Mouse (Mus musculus): ENCODE measurements around the gene Wdr73. TPM values are rescaled to one million over a fixed set of nuclear protein-coding genes. Genes with fewer than 3 reads are reported as not detected.

Gene Wdr73
- polyA plus RNA-seq, 1 experiment from 2014 or later = 35.8 TPM

DNA sequence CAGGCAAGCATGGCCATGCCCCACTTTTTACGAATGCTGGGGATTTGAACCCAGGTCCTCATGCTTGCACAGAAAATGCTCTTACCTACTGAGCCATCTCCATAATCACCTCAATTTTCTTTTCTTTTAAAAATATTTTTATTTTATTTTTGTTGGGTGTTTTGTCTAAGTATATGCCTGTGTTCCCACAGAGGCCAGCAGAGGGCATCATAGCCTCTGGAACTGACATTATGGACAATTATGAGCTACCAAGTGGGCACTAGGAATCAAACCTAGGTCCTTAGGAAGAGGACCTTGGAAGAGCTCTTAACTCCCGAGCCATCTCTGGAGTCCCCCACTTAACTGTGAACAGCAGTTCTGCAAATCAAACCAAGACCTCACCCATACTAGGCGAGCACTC lies 47.9 kb downstream of the Wdr73 start:
- no peak overlapping the region for H3K4me3 ChIP-seq (ENCODE audit: low read length)
- ATAC-seq = no peak
- 95% methylated on average over 3 of the region's 3 CpGs for WGBS
- H3K9ac ChIP-seq (ENCODE audit: low read depth, low read length) = no peak overlapping the region
- no peaks in the 10 kb centered on the region for H3K27me3 ChIP-seq (replicated peaks; ENCODE audit: control insufficient read depth, insufficient read depth, low read length)
- H3K27ac ChIP-seq (ENCODE audit: low read depth, low read length) = no peak overlapping the region
- no peak overlapping the region for H3K4me2 ChIP-seq (ENCODE audit: low read length)
- H3K4me1 ChIP-seq (ENCODE audit: control insufficient read depth, insufficient read depth, low read depth, low read length) = no peaks in the 10 kb centered on the region
- H3K36me3 ChIP-seq (ENCODE audit: control insufficient read depth, insufficient read depth, low read length) = no peaks in the 10 kb centered on the region
- H3K9me3 ChIP-seq (ENCODE audit: control insufficient read depth, low read length) = no peaks in the 10 kb centered on the region

GRCm38 (mm10) chr7:80850520-80850919 lies 50.5 kb downstream of the Wdr73 start:
- H3K27ac ChIP-seq (ENCODE audit: low read depth, low read length) = no peak overlapping the region
- H3K36me3 ChIP-seq (ENCODE audit: control insufficient read depth, insufficient read depth, low read length) = no peaks in the 10 kb centered on the region
- no peaks in the 10 kb centered on the region for H3K9me3 ChIP-seq (ENCODE audit: control insufficient read depth, low read length)
- no peak overlapping the region for H3K4me3 ChIP-seq (ENCODE audit: low read length)
- no peak overlapping the region for H3K4me2 ChIP-seq (ENCODE audit: low read length)
- H3K4me1 ChIP-seq (ENCODE audit: control insufficient read depth, insufficient read depth, low read depth, low read length) = no peaks in the 10 kb centered on the region
- H3K9ac ChIP-seq (ENCODE audit: low read depth, low read length) = no peak overlapping the region
- no peak for ATAC-seq
- no peaks in the 10 kb centered on the region for H3K27me3 ChIP-seq (replicated peaks; ENCODE audit: control insufficient read depth, insufficient read depth, low read length)
- 90% methylated on average over 5 of the region's 5 CpGs for WGBS

GRCm38 (mm10) chr7:80849710-80850109 lies 51.4 kb downstream of the Wdr73 start:
- ATAC-seq = no peak
- Histone ChIP-seq H3K9ac (ENCODE audit: low read depth, low read length) (no peak overlapping the region), H3K27me3 (replicated peaks; ENCODE audit: control insufficient read depth, insufficient read depth, low read length) (no peaks in the 10 kb centered on the region), H3K4me2 (ENCODE audit: low read length) (no peak overlapping the region), H3K4me3 (ENCODE audit: low read length) (no peak overlapping the region), H3K36me3 (ENCODE audit: control insufficient read depth, insufficient read depth, low read length) (no peaks in the 10 kb centered on the region), H3K9me3 (ENCODE audit: control insufficient read depth, low read length) (no peaks in the 10 kb centered on the region), H3K27ac (ENCODE audit: low read depth, low read length) (no peak overlapping the region), H3K4me1 (ENCODE audit: control insufficient read depth, insufficient read depth, low read depth, low read length) (no peaks in the 10 kb centered on the region)
- WGBS = 34% methylated on average over 4 of the region's 4 CpGs

GRCm38 (mm10) chr7:80849267-80849666 lies 51.8 kb downstream of the Wdr73 start:
- H3K36me3 ChIP-seq (ENCODE audit: control insufficient read depth, insufficient read depth, low read length) = no peaks in the 10 kb centered on the region
- no peak for ATAC-seq
- no peaks in the 10 kb centered on the region for H3K9me3 ChIP-seq (ENCODE audit: control insufficient read depth, low read length)
- no peak overlapping the region for H3K9ac ChIP-seq (ENCODE audit: low read depth, low read length)
- WGBS = 92% methylated on average over 2 of the region's 2 CpGs
- no peaks in the 10 kb centered on the region for H3K27me3 ChIP-seq (replicated peaks; ENCODE audit: control insufficient read depth, insufficient read depth, low read length)
- H3K27ac ChIP-seq (ENCODE audit: low read depth, low read length) = no peak overlapping the region
- no peaks in the 10 kb centered on the region for H3K4me1 ChIP-seq (ENCODE audit: control insufficient read depth, insufficient read depth, low read depth, low read length)
- no peak overlapping the region for H3K4me3 ChIP-seq (ENCODE audit: low read length)
- no peak overlapping the region for H3K4me2 ChIP-seq (ENCODE audit: low read length)

DNA sequence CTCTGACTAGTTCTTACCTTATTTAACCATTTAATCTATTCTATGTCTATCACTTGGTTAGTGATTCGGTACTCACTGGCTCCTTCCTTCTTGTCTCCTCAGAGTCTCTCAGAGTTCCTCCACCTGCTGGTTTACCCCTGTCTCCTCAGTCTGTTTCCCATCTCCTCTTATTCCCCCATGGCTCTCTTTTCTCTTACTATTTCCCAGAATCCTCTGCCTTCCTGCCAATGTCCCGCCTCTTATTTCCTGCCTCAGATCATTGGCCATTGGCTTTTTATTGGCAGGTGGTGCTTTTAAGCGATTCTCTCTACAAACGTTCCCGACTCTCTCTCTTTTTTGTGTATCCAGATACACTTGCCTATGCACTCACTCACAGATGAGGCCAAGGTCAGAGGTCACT lies 54.4 kb downstream of the Wdr73 start:
- Histone ChIP-seq H3K9ac (ENCODE audit: low read depth, low read length) (no peak overlapping the region), H3K4me1 (ENCODE audit: control insufficient read depth, insufficient read depth, low read depth, low read length) (no peaks in the 10 kb centered on the region), H3K4me3 (ENCODE audit: low read length) (no peak overlapping the region), H3K4me2 (ENCODE audit: low read length) (no peak overlapping the region), H3K36me3 (ENCODE audit: control insufficient read depth, insufficient read depth, low read length) (no peaks in the 10 kb centered on the region), H3K27me3 (replicated peaks; ENCODE audit: control insufficient read depth, insufficient read depth, low read length) (no peaks in the 10 kb centered on the region), H3K27ac (ENCODE audit: low read depth, low read length) (no peak overlapping the region), H3K9me3 (ENCODE audit: control insufficient read depth, low read length) (no peaks in the 10 kb centered on the region)
- 91% methylated on average over 5 of the region's 5 CpGs for WGBS
- ATAC-seq = no peak

- Histone ChIP-seq H3K4me1 (ENCODE audit: control insufficient read depth, insufficient read depth, low read depth, low read length) (no peaks in the 10 kb centered on the region), H3K4me2 (ENCODE audit: low read length) (no peak overlapping the region), H3K4me3 (ENCODE audit: low read length) (no peak overlapping the region), H3K27ac (ENCODE audit: low read depth, low read length) (no peak overlapping the region), H3K36me3 (ENCODE audit: control insufficient read depth, insufficient read depth, low read length) (no peaks in the 10 kb centered on the region), H3K9me3 (ENCODE audit: control insufficient read depth, low read length) (no peaks in the 10 kb centered on the region), H3K9ac (ENCODE audit: low read depth, low read length) (no peak overlapping the region), H3K27me3 (replicated peaks; ENCODE audit: control insufficient read depth, insufficient read depth, low read length) (no peaks in the 10 kb centered on the region)
- 90% methylated on average over 10 of the region's 10 CpGs for WGBS
- no peak for ATAC-seq
Observed at GRCm38 (mm10) chr7:80846280-80846678, 54.8 kb downstream of the Wdr73 start.

- H3K4me1 ChIP-seq (ENCODE audit: control insufficient read depth, insufficient read depth, low read depth, low read length) = no peaks in the 10 kb centered on the region
- H3K36me3 ChIP-seq (ENCODE audit: control insufficient read depth, insufficient read depth, low read length) = no peaks in the 10 kb centered on the region
- no peak overlapping the region for H3K4me3 ChIP-seq (ENCODE audit: low read length)
- no peak for ATAC-seq
- WGBS = 81% methylated on average over 15 of the region's 15 CpGs
- no peak overlapping the region for H3K4me2 ChIP-seq (ENCODE audit: low read length)
- H3K27me3 ChIP-seq (replicated peaks; ENCODE audit: control insufficient read depth, insufficient read depth, low read length) = no peaks in the 10 kb centered on the region
- no peaks in the 10 kb centered on the region for H3K9me3 ChIP-seq (ENCODE audit: control insufficient read depth, low read length)
- H3K9ac ChIP-seq (ENCODE audit: low read depth, low read length) = no peak overlapping the region
- no peak overlapping the region for H3K27ac ChIP-seq (ENCODE audit: low read depth, low read length)
Observed at GRCm38 (mm10) chr7:80845621-80846279, 55.3 kb downstream of the Wdr73 start.

DNA sequence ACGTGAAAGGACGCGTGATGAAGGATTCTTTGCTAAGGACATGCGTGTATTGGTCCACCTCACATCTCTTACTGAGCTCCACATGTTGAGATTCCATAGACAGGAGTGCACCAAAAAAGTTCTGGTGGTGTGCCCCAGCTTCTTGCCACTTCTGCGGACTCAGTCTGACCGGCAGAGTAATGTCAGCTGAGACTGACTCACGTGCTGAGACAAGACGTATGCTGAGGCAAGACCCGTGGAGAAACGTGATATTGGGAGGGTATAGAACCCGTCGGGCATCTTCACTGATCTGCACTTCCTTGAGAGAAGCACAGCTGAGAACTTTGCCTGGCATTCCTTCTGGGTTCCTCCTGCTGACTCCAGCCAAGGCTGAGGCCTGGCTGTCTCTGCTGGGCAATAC lies 56.4 kb downstream of the Wdr73 start:
- Histone ChIP-seq H3K9ac (ENCODE audit: low read depth, low read length) (no peak overlapping the region), H3K4me2 (ENCODE audit: low read length) (no peak overlapping the region), H3K9me3 (ENCODE audit: control insufficient read depth, low read length) (no peaks in the 10 kb centered on the region), H3K27ac (ENCODE audit: low read depth, low read length) (no peak overlapping the region), H3K4me1 (ENCODE audit: control insufficient read depth, insufficient read depth, low read depth, low read length) (no peaks in the 10 kb centered on the region), H3K36me3 (ENCODE audit: control insufficient read depth, insufficient read depth, low read length) (no peaks in the 10 kb centered on the region), H3K27me3 (replicated peaks; ENCODE audit: control insufficient read depth, insufficient read depth, low read length) (no peaks in the 10 kb centered on the region), H3K4me3 (ENCODE audit: low read length) (no peak overlapping the region)
- 97% methylated on average over 12 of the region's 12 CpGs for WGBS
- no peak for ATAC-seq

DNA sequence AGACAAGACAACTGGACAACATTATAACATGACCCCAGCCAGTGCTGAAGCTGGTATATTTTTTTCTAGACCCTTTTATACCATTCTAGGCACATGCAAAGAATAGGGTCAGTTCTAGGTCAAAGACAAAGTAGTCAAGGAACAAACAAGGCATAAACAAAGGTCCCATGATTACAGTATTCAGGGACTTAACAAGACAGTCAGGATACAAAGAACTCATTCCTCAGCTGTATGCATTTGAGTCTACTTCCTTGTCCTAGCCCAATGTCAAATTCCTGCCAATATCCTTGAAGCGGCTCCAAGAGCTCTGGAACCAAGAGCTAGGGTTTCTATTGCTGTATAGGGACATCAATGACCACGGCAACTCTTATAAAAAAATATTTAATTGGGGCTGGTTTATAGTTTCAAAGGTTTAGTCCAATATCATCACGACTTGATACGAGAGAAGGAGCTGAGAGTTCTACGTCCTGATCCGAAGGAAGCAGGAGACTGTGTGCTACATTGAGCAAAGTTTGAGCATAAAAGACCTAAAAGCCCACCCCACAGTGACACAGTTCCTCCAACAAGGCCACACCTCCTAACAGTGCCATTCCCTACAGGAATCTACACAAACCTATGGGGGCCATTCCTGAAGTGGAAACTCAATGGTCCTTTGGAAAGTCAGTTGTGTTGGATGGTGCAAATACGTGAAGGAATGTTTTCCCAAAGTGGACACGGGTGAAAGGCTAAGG lies 57.0 kb downstream of the Wdr73 start:
- no peak for ATAC-seq
- no peaks in the 10 kb centered on the region for H3K9me3 ChIP-seq (ENCODE audit: control insufficient read depth, low read length)

More for the DNA sequence above, 57.0 kb downstream of the Wdr73 start:
- no peak overlapping the region for H3K27ac ChIP-seq (ENCODE audit: low read depth, low read length)
- no peak overlapping the region for H3K4me2 ChIP-seq (ENCODE audit: low read length)
- H3K9ac ChIP-seq (ENCODE audit: low read depth, low read length) = no peak overlapping the region
- no peaks in the 10 kb centered on the region for H3K36me3 ChIP-seq (ENCODE audit: control insufficient read depth, insufficient read depth, low read length)
- H3K27me3 ChIP-seq (replicated peaks; ENCODE audit: control insufficient read depth, insufficient read depth, low read length) = no peaks in the 10 kb centered on the region
- no peaks in the 10 kb centered on the region for H3K4me1 ChIP-seq (ENCODE audit: control insufficient read depth, insufficient read depth, low read depth, low read length)
- 90% methylated on average over 8 of the region's 8 CpGs for WGBS
- H3K4me3 ChIP-seq (ENCODE audit: low read length) = no peak overlapping the region
